Mouse (Mus musculus) limb, embryonic 12.5 days (tissue): ENCODE results near the gene Copg1. TPM values are rescaled to one million over a fixed set of nuclear protein-coding genes. Genes with fewer than 3 reads are reported as not detected.

ENCODE experiments used
- ATAC-seq: fragments of 200-750 bp; cut with Nextera tagmentation; 2 replicates; pipeline ENCODE4 v1.8.0; 2017; ENCODE audit warnings: low read depth, moderate TSS enrichment; ENCODE audit not compliant: insufficient number of reproducible peaks, insufficient read depth, low FRiP score, low TSS enrichment
- H3K27ac ChIP-seq: fragments of 300-500 bp; sonication (generic); 2 replicates; pipeline ENCODE4 v1.5.1; 2016; ENCODE audit warnings: mild to moderate bottlenecking, moderate library complexity
- H3K27me3 ChIP-seq: fragments of 300-500 bp; sonication (generic); 2 replicates; pipeline ENCODE4 v1.6.1; 2016; ENCODE audit warnings: mild to moderate bottlenecking, moderate library complexity
- H3K36me3 ChIP-seq: fragments of 300-500 bp; sonication (generic); 2 replicates; pipeline ENCODE4 v1.6.1; 2016; ENCODE audit warnings: mild to moderate bottlenecking, moderate library complexity
- H3K4me1 ChIP-seq: fragments of 300-500 bp; sonication (generic); replicated peaks from 2 replicates; pipeline ENCODE4 v1.6.1; 2016
- H3K4me2 ChIP-seq: fragments of 300-500 bp; sonication (generic); 2 replicates; pipeline ENCODE4 v1.6.1; 2016; ENCODE audit warnings: mild to moderate bottlenecking, moderate library complexity
- H3K4me3 ChIP-seq: fragments of 300-500 bp; sonication (generic); replicated peaks from 2 replicates; pipeline ENCODE4 v1.5.1; 2016; ENCODE audit warnings: mild to moderate bottlenecking
- H3K9ac ChIP-seq: fragments of 300-500 bp; sonication (generic); replicated peaks from 2 replicates; pipeline ENCODE4 v1.6.1; 2016; ENCODE audit warnings: mild to moderate bottlenecking, moderate library complexity
- H3K9me3 ChIP-seq: fragments of 300-500 bp; sonication (generic); 2 replicates; pipeline ENCODE4 v1.6.1; 2016; ENCODE audit warnings: mild to moderate bottlenecking, moderate library complexity
- WGBS: fragments of 180-500 bp; shearing (Covaris S2); methylation state at CpG from one replicate; pipeline ENCODE4 v1.1.7; 2016; 5-methylcytosine and 5-hydroxymethylcytosine counted together
- polyA plus RNA-seq: library from polyadenylated mRNA; unstranded; fragments of >200 nt; fragmentation: Nextera tagmentation; extraction: Ambion mirVana; gene quantifications from 2 replicates; pipeline ENCODE4 v1.2.1, GENCODE M21; 2016

Gene Copg1
- polyA plus RNA-seq, 1 experiment from 2014 or later: 169 TPM

DNA sequence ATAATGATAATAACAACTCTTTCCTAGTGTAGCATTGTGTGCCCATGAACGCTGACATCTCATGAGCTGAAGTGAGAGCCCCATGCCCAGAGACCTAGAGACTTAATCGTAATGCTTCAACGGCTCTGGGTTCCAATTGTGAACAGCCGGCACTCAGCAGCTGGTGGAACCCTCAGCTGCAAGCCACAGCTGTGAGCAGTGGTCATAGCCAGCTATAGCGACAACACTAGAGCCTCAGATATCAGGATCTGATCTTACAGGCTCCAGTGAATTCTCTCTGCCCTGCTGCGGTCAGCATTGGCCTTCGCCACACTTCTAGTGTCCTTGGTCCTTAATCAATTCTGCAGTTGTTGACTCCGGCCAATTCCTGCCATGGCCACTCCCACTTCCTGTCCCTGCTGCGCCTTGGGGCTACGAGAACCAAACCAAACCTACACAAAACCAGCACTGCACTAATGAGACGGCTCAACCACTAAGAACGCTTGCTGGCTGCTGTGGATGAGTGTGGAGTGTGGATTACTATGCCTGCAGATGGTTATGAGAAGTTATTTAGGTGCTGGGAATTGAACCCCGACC is 11.5 kb upstream of the Copg1 start:
- 69% methylated on average over 13 of the region's 13 CpGs for WGBS
- no peak overlapping the region for H3K27ac ChIP-seq

DNA sequence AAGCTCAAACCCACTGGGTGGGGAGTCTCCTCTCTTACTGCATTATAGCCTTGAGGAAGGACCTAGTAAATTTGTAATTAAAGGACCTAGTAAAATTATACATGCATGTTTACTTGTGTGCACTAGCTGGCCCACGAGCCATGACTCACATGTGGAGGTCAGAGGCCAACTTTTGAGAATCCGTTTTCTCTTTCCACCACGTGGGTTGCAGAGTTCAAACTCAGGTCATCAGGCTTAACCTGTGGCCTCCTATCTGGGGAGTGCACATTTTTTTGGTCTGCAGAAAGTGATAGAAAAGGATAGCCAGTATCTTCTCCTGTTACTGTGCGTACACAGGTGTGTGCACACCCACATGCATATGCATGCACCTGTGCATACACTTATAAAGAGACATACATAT is 8.6 kb upstream of the Copg1 start:
- H3K9ac ChIP-seq: no peak overlapping the region
- H3K36me3 ChIP-seq: no peaks in the 10 kb centered on the region
- 31% methylated on average over 4 of the region's 4 CpGs for WGBS
- no peaks in the 10 kb centered on the region for H3K4me1 ChIP-seq
- no peak overlapping the region for H3K27ac ChIP-seq
- no peaks in the 10 kb centered on the region for H3K9me3 ChIP-seq
- no peak overlapping the region for H3K4me2 ChIP-seq
- H3K4me3 ChIP-seq: no peak overlapping the region
- no peaks in the 10 kb centered on the region for H3K27me3 ChIP-seq
- no peak for ATAC-seq

More for the DNA sequence above, 11.5 kb upstream of the Copg1 start:
- Histone ChIP-seq H3K4me1 (no peaks in the 10 kb centered on the region), H3K27me3 (no peaks in the 10 kb centered on the region), H3K9ac (no peak overlapping the region), H3K36me3 (no peaks in the 10 kb centered on the region), H3K9me3 (no peaks in the 10 kb centered on the region), H3K4me2 (no peak overlapping the region), H3K4me3 (no peak overlapping the region)
- no peak for ATAC-seq

DNA sequence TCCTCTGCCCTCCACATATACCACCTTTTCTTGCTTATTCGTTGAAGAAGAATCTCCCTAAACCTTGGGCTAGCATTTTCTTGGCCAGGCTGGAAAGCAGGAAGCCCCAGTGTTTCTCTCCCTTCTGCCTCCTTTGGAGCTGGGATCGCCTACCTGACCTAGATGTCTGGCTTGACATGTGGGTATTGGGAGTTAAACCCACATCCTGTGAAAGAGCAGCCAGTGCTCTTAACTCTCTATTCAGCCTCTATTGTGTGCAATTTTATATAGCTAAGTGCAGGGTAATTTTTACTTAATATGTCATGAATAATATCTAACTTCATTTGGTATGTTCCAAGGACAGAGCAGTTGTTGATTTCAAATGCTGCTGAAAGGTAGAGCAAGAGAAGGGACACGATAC is 8.0 kb upstream of the Copg1 start:
- Histone ChIP-seq H3K9ac (no peak overlapping the region), H3K4me2 (no peak overlapping the region), H3K27ac (no peak overlapping the region), H3K27me3 (no peaks in the 10 kb centered on the region), H3K36me3 (no peaks in the 10 kb centered on the region), H3K4me3 (no peak overlapping the region), H3K9me3 (no peaks in the 10 kb centered on the region), H3K4me1 (no peaks in the 10 kb centered on the region)
- WGBS: 75% methylated on average over 3 of the region's 3 CpGs
- ATAC-seq: no peak

DNA sequence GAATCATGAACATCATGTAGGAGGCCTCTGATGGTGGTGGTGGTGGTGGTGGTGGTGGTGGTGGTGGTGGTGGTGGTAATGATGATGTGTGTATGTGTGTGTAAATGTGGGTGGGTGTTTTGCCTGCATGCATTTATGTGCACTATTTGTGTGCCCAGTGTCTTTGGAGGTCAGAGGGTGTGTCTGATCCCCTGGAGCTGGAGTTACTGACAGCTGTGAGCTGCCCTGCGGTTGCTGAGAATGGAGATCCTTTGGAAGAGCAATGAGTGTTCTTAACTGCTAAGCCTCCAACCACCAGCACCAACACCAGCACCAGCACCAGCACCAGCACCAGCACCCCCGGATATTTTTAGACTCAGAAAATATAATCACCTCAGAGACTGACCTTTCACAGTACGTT is 5.4 kb upstream of the Copg1 start:
- Histone ChIP-seq H3K4me1 (no peaks in the 10 kb centered on the region), H3K9me3 (no peaks in the 10 kb centered on the region), H3K9ac (no peak overlapping the region), H3K27ac (no peak overlapping the region), H3K36me3 (no peaks in the 10 kb centered on the region), H3K4me3 (no peak overlapping the region), H3K27me3 (no peaks in the 10 kb centered on the region), H3K4me2 (no peak overlapping the region)
- 75% methylated on average over 3 of the region's 3 CpGs for WGBS
- ATAC-seq: no peak

DNA sequence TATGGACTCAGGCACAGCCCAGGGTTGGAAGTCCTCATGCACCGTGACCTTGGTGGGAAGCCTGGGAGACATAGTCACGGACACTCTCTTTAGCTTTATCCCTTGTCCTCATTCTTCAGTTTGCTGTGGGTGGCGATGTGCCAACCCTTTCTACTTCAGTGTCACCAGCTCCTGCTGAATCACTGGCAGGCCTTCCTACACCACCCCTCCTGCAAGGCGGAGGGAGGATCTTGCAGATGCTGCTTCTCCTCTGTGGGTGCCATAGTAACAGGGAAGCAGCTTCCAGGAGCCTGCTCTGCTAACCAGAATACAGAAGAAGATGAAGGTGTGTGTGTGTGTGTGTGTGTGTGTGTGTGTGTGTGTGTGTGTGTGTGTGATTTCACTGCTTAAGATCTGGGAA is 4.8 kb upstream of the Copg1 start:
- H3K4me2 ChIP-seq: no peak overlapping the region
- no peaks in the 10 kb centered on the region for H3K27me3 ChIP-seq
- no peak overlapping the region for H3K27ac ChIP-seq
- no peak overlapping the region for H3K9ac ChIP-seq
- 74% methylated on average over 4 of the region's 4 CpGs for WGBS
- no peaks in the 10 kb centered on the region for H3K9me3 ChIP-seq
- no peaks in the 10 kb centered on the region for H3K36me3 ChIP-seq
- no peak overlapping the region for H3K4me3 ChIP-seq
- no peaks in the 10 kb centered on the region for H3K4me1 ChIP-seq
- ATAC-seq: no peak

DNA sequence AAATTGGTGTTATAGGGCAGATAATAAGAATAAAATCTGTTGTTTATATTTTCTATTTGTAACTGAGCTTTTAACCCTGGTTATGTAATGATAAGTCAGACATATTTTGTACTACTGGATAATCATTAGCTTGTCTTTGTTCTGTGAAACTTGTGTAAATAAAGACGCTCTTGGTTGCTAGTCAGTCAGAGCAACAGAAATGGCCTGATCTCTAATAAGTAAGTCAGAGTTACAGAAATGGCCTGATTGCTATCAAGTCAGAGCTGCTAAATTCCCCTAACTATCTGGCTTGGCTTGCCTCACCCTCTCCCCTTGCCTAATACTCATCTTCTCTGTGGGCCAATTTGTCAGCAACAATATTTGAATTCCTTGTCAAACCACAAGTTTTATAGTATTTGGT is 893 bp upstream of the Copg1 start:
- Histone ChIP-seq H3K9me3 (no peaks in the 10 kb centered on the region), H3K4me2 (no peak overlapping the region), H3K9ac (no peak overlapping the region), H3K4me3 (no peak overlapping the region), H3K27ac (no peak overlapping the region; the same call in 1 of the 2 replicates), H3K27me3 (no peaks in the 10 kb centered on the region), H3K36me3 (peaks cover 29% of the 10 kb centered on the region), H3K4me1 (peaks cover 7% of the 10 kb centered on the region)
- ATAC-seq: no peak
- 88% methylated on average over 1 of the region's 1 CpGs for WGBS

DNA sequence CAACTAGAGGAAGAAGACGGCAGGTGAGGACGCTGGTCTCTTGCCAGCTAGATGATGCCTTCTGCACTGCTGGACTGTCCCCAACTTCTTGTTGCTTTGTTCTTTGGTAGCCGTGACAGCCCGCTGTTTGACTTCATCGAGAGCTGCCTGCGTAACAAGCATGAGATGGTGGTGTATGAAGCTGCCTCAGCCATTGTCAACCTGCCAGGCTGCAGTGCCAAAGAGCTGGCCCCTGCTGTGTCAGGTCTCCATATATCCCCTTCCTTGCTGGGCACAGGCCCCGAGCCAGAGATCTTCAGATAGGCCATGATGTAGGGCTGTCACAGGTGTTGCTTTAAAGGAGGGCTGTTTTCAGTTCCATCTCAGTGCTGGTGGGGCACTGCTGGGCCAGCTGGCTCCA is 6.3 kb downstream of the Copg1 start:
- Histone ChIP-seq H3K4me3 (no peak overlapping the region), H3K9me3 (no peaks in the 10 kb centered on the region), H3K9ac (no peak overlapping the region), H3K4me2 (no peak overlapping the region), H3K36me3 (peaks cover 99% of the 10 kb centered on the region), H3K4me1 (peaks cover 1% of the 10 kb centered on the region), H3K27me3 (no peaks in the 10 kb centered on the region), H3K27ac (no peak overlapping the region)
- no peak for ATAC-seq
- WGBS: 93% methylated on average over 7 of the region's 7 CpGs

DNA sequence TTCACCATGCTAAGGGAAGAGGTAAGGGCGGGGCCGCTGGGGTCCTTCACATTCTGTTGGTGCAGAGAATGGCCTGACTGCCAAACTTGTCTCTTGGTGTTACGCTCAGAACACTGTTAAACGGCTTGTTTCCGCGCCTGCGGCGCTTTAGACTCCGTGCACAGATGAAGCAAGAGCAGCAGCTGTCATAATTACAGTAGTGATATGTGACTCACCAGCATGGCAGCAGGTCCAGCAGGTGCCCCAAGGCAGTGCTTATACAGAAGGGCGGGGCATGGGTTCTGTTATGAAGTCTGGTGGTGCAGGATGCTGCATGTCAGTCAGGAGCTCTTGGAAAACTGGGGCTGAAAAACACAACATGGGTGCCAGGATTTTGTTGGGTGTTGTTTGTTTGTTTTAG is 10.4 kb downstream of the Copg1 start:
- no peaks in the 10 kb centered on the region for H3K27me3 ChIP-seq
- no peak for ATAC-seq
- no peak overlapping the region for H3K9ac ChIP-seq
- H3K4me2 ChIP-seq: no peak overlapping the region
- 95% methylated on average over 10 of the region's 10 CpGs for WGBS
- H3K36me3 ChIP-seq: peaks cover 99% of the 10 kb centered on the region
- H3K27ac ChIP-seq: no peak overlapping the region
- no peak overlapping the region for H3K4me3 ChIP-seq
- no peaks in the 10 kb centered on the region for H3K9me3 ChIP-seq
- no peaks in the 10 kb centered on the region for H3K4me1 ChIP-seq

DNA sequence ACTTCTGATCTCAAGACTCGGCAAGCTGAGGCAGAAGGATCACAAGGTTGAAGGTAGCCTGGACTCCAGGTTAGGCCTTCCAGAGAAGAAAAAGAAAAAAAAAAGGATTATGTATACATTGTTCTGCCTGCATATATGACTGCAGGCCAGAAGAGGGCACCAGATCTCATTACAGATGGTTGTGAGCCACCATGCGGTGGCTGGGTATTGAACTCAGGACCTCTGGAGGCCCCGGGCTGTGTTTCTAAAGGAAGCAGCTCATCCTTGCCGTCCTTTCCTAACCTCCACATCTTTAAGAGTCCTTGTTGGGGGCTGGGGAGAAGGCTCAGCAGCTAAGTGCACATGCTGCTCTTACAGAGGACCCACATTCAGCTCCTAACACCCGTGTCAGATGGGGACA is 19.0 kb downstream of the Copg1 start:
- H3K9ac ChIP-seq: no peak overlapping the region
- no peak overlapping the region for H3K4me2 ChIP-seq
- H3K27ac ChIP-seq: no peak overlapping the region
- H3K4me3 ChIP-seq: no peak overlapping the region
- no peaks in the 10 kb centered on the region for H3K4me1 ChIP-seq
- 67% methylated on average over 5 of the region's 5 CpGs for WGBS
- no peaks in the 10 kb centered on the region for H3K27me3 ChIP-seq
- ATAC-seq: no peak
- H3K9me3 ChIP-seq: no peaks in the 10 kb centered on the region
- H3K36me3 ChIP-seq: peaks cover 98% of the 10 kb centered on the region

DNA sequence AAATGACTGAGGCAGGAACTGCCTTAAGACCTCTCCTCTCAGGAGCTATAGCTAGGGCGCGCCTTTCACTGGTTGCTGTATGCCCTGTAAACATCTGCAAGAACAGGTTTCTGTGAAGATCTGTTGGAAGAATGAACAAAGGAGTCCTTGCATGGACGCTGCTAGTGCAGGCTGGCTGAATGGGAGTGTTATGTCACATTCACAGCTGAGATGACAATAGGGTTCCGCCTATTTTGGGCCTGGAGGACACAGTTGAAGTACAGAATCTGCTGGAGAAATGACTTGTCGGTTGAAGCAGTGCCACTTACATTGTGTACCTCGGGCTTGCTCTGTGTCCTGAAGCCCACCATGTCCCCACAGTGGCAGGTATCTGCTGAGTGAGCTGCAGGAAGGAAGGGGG is 21.6 kb downstream of the Copg1 start:
- Histone ChIP-seq H3K27me3 (no peaks in the 10 kb centered on the region), H3K36me3 (peaks cover 87% of the 10 kb centered on the region), H3K4me2 (no peak overlapping the region), H3K9me3 (no peaks in the 10 kb centered on the region), H3K4me3 (no peak overlapping the region), H3K4me1 (0 out of 2 replicates have a peak, but pooled peaks cover 3% of the 10 kb centered on the region), H3K27ac (no peak overlapping the region), H3K9ac (no peak overlapping the region)
- 91% methylated on average over 6 of the region's 6 CpGs for WGBS
- no peak for ATAC-seq

DNA sequence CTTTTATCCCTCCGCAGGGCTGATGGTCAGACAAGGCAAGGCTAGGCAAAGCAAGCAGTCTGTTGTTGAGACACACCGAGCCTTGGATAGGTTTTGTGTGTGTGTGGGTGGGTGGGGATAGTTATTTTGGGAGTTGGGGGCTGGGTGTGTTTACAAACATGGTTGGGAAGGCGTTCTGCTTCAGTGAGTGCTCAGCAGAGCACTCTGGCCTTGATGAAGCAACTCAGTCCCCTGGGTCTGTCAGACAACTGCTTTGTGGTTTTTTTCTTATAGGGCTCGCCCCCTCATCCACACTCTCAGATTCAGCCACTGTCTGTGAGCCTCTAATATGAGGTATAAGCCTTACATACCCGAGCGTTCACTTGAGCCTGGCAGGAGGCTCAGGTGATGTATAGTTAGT is 23.9 kb downstream of the Copg1 start:
- H3K27ac ChIP-seq: no peak overlapping the region
- H3K9me3 ChIP-seq: no peaks in the 10 kb centered on the region
- H3K36me3 ChIP-seq: peaks cover 70% of the 10 kb centered on the region
- H3K4me2 ChIP-seq: no peak overlapping the region
- 86% methylated on average over 6 of the region's 6 CpGs for WGBS
- peaks cover 15% of the 10 kb centered on the region for H3K4me1 ChIP-seq
- H3K27me3 ChIP-seq: no peaks in the 10 kb centered on the region
- no peak overlapping the region for H3K4me3 ChIP-seq
- H3K9ac ChIP-seq: no peak overlapping the region
- ATAC-seq: no peak

DNA sequence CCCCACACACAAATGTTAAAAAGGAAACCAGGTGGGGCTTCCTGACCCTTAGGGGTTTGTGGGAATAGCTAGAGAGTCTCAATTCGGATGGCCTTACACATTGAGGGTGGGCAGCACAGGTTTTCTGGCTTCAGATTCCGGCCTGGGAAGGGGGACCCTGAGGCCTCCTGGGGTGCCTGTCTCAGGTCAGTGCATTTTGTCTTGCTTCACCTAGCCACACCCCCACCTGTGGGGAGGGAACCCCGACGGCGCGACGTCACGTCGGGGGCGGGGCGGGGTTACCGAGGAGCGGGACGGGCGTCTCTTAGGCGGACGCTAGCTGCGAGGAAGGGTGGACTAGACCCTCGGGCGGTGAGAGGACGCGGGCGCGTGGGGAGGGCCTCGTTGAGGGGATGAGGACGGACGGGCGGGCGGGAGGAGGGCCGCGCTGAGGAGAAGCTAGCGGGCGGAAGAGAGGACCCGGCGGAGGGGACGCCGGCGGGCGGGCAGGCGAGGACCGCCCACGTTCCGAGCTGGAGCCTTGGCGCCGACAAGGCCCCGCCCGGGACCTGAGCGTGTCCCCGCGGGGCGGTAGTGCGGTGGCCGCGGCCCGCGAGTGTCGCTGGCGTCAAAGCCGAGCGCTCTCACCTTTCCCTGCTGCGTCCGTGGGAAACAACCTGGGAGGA is 26.2 kb downstream of the Copg1 start, which contains the start of gene Hmces:
Gene Hmces, plus strand, starts transcription at position 275 of the 665 bp plus-strand sequence.
- Histone ChIP-seq H3K4me2 (peak within 1 kb of the TSS; percentile 88), H3K9ac (peak within 1 kb of the TSS; percentile 78), H3K9me3 (no peaks in the 10 kb centered on the region), H3K4me1 (peaks cover 15% of the 10 kb centered on the region), H3K27me3 (no peaks in the 10 kb centered on the region), H3K4me3 (peak within 1 kb of the TSS; percentile 70), H3K36me3 (peaks cover 70% of the 10 kb centered on the region), H3K27ac (peak within 1 kb of the TSS; percentile 91)
- WGBS: 2% methylated on average over 61 of the region's 62 CpGs
- peak; percentile 88 for ATAC-seq
